Comparison of ENCODE assay signal across 9 mouse cellular contexts in genomic region chr1:86968261-86968964, GRCm38 (mm10).
DNase-seq lines count a peak whose midpoint lies in the region; ATAC-seq and TF ChIP-seq lines count a peak whose summit lies in the region.
"Had no signal": no experiment of that assay in that cellular context is flagged by ENCODE, and none has a peak within 500 bp of the region (broad histone marks: within the 10 kb centered on the region; RNA-seq: fewer than 3 reads in every experiment).

No protein-coding gene starts in this region.

- intact Hi-C loops in gastrocnemius, postnatal 14 days (cut with DNase I; ENCODE audit: low total_unique reads): no loop called here

- peak; percentile 51 for TF ChIP-seq CTCF in layer of hippocampus, adult 2 months (conservative IDR thresholded peaks at IDR 0.05)

- no peak overlapping the region for H3K27ac ChIP-seq in layer of hippocampus, adult 2 months
- H3K27ac ChIP-seq: liver, embryonic 13.5 days had no signal

- ATAC-seq in frontal cortex, adult (ENCODE audit: low TSS enrichment): no peak

- no peak overlapping the region for H3K4me3 ChIP-seq in layer of hippocampus, adult 2 months
- H3K4me3 ChIP-seq: liver, embryonic 13.5 days had no signal

- no peak for DNase-seq in layer of hippocampus, adult 2 months (ENCODE audit: low spot score in 2 of 2)
- no peak for DNase-seq in layer of hippocampus, postnatal 25 days (ENCODE audit: extremely low spot score in 1 of 2, low spot score in 1 of 2)
- DNase-seq in adrenal gland, adult 8-10 months: peak; percentile 39
- DNase-seq in gastrocnemius, postnatal 14 days: peak; percentile 39
- DNase-seq in lung, postnatal 10 days: peak; percentile 61
- no peak for DNase-seq in layer of hippocampus, adult 9-10 months (ENCODE audit: low spot score)
- no peak for DNase-seq in thymus, postnatal 14 days
- DNase-seq: liver, embryonic 13.5 days had no signal

Comparison
In these comparisons a context has a peak if more than half of its experiments do, and no peak if none do; other contexts are left out.
1. DNase-seq: peak in adrenal gland, adult 8-10 months (single experiment), gastrocnemius, postnatal 14 days (single experiment) and lung, postnatal 10 days (single experiment); none in layer of hippocampus, adult 2 months (0 of 2), layer of hippocampus, postnatal 25 days (0 of 2), layer of hippocampus, adult 9-10 months (single experiment) and thymus, postnatal 14 days (single experiment).